Mouse (Mus musculus) spleen, adult 2 months (tissue): ENCODE data around the gene Gm21887.
"Not testable (repeated sequence)": the region's sequence is repeated elsewhere in the genome, so short reads cannot be mapped to it uniquely, and the experiment has no call there.

Experiments
- CTCF ChIP-seq: fragments of 200-500 bp; IDR thresholded peaks from 2 replicates; pipeline ENCODE4 v1.5.1; 2011; ENCODE audit warnings: mild to moderate bottlenecking, inconsistent platforms; ENCODE audit not compliant: insufficient read depth, insufficient read length, insufficient replicate concordance; ENCODE audit errors: extremely low read depth
- POLR2A ChIP-seq: fragments of 200-500 bp; IDR thresholded peaks from 2 replicates; pipeline ENCODE4 v1.6.1; 2011; ENCODE audit warnings: low read depth, low read length, inconsistent platforms

DNA sequence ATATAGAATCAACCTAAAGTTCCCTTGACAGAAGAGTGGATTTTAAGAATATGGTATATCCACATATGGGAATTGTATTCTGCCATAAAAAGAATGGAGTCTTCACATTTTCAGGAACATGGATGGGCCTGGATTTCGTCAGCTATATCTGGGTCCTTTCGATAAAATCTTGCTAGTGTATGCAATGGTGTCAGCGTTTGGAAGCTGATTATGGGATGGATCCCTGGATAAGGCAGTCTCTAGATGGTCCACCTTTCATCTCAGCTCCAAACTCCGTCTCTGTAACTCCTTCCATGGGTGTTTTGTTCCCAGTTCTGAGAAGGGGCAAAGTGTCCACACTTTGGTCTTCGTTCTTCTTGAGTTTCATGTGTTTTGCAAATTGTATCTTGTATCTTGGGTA, 33.1 kb upstream of the Gm21887 start:
- not testable (repeated sequence) for TF ChIP-seq CTCF, POLR2A
